Mouse (Mus musculus) stomach, postnatal 0 days (tissue): ENCODE measurements around the gene Irf1. TPM values are rescaled to one million over a fixed set of nuclear protein-coding genes. Genes with fewer than 3 reads are reported as not detected.

Source experiments
- ATAC-seq: fragments of 200-750 bp; cut with Nextera tagmentation; 2 replicates; pipeline ENCODE4 v1.8.0; 2017; ENCODE audit not compliant: low FRiP score, low TSS enrichment
- DNase-seq: peaks from one replicate; pipeline ENCODE4 v3.0.0-alpha.2; 2016; ENCODE audit warnings: low spot score
- H3K27ac ChIP-seq: fragments of 300-500 bp; sonication (generic); replicated peaks from 2 replicates; pipeline ENCODE4 v1.5.1; 2014; ENCODE audit warnings: mild to moderate bottlenecking, control low read depth
- H3K27me3 ChIP-seq: fragments of 300-500 bp; sonication (generic); 2 replicates; pipeline ENCODE4 v1.6.1; 2014; ENCODE audit warnings: low read length; ENCODE audit not compliant: control insufficient read depth, insufficient read depth
- H3K36me3 ChIP-seq: fragments of 300-500 bp; sonication (generic); 2 replicates; pipeline ENCODE4 v1.6.1; 2014; ENCODE audit warnings: low read length, mixed read lengths; ENCODE audit not compliant: control insufficient read depth, insufficient read depth
- H3K4me1 ChIP-seq: fragments of 300-500 bp; sonication (generic); replicated peaks from 2 replicates; pipeline ENCODE4 v1.6.1; 2014; ENCODE audit warnings: antibody characterized with exemption; ENCODE audit not compliant: control insufficient read depth, insufficient read depth
- H3K4me2 ChIP-seq: fragments of 300-500 bp; sonication (generic); replicated peaks from 2 replicates; pipeline ENCODE4 v1.6.1; 2014; ENCODE audit warnings: low read depth, mild to moderate bottlenecking, control low read depth, moderate library complexity
- H3K4me3 ChIP-seq: fragments of 300-500 bp; sonication (generic); 2 replicates; pipeline ENCODE4 v1.5.1; 2014; ENCODE audit warnings: low read depth, low read length, control low read depth
- H3K9ac ChIP-seq: fragments of 300-500 bp; sonication (generic); 2 replicates; pipeline ENCODE4 v1.6.1; 2014; ENCODE audit warnings: mild to moderate bottlenecking, low read length, control low read depth, mixed read lengths
- H3K9me3 ChIP-seq: fragments of 300-500 bp; sonication (generic); 2 replicates; pipeline ENCODE4 v1.6.1; 2016; ENCODE audit warnings: low read length; ENCODE audit not compliant: control insufficient read depth
- CTCF ChIP-seq: IDR thresholded peaks from 2 replicates; pipeline ENCODE4 v1.5.1; 2016; ENCODE audit warnings: antibody characterized with exemption, low read depth, mild to moderate bottlenecking, moderate library complexity
- EP300 ChIP-seq: optimal IDR thresholded peaks from 2 replicates; pipeline ENCODE3; 2016; ENCODE audit warnings: antibody characterized with exemption
- WGBS: fragments of 180-500 bp; shearing (Covaris S2); extraction: QIAGEN DNeasy Blood & Tissue Kit; methylation state at CpG from one replicate; pipeline ENCODE4 v1.1.7; 2014; 5-methylcytosine and 5-hydroxymethylcytosine counted together
- polyA plus RNA-seq: library from polyadenylated mRNA; unstranded; fragments of >200 nt; fragmentation: Nextera tagmentation; extraction: Ambion mirVana; gene quantifications from 2 replicates; pipeline ENCODE4 v1.2.1, GENCODE M21; 2015

Irf1 gene
- polyA plus RNA-seq, 1 experiment from 2014 or later: 25.7 TPM

- no peak overlapping the region for H3K4me3 ChIP-seq
- TF ChIP-seq EP300: no peak
- TF ChIP-seq CTCF: no peak
- no peak overlapping the region for H3K4me2 ChIP-seq
- H3K27me3 ChIP-seq: no peaks in the 10 kb centered on the region
- ATAC-seq: no peak
- H3K9ac ChIP-seq: no peak overlapping the region
- no peak overlapping the region for H3K27ac ChIP-seq
- DNase-seq: no peak
- 80% methylated on average over 16 of the region's 16 CpGs for WGBS
- H3K4me1 ChIP-seq: no peaks in the 10 kb centered on the region
- H3K9me3 ChIP-seq: no peaks in the 10 kb centered on the region
- H3K36me3 ChIP-seq: no peaks in the 10 kb centered on the region
Observed at GRCm38 (mm10) chr11:53813001-53813868, 43.4 kb downstream of the Irf1 start.

GRCm38 (mm10) chr11:53814810-53815209, 45.0 kb downstream of the Irf1 start:
- Histone ChIP-seq H3K27ac (no peak overlapping the region), H3K9ac (no peak overlapping the region), H3K4me1 (no peaks in the 10 kb centered on the region), H3K9me3 (no peaks in the 10 kb centered on the region), H3K4me3 (no peak overlapping the region), H3K4me2 (no peak overlapping the region), H3K36me3 (no peaks in the 10 kb centered on the region), H3K27me3 (no peaks in the 10 kb centered on the region)
- WGBS: 49% methylated on average over 3 of the region's 3 CpGs
- DNase-seq: no peak
- TF ChIP-seq CTCF: no peak
- TF ChIP-seq EP300: no peak
- ATAC-seq: no peak

GRCm38 (mm10) chr11:53816841-53817375, 47.1 kb downstream of the Irf1 start:
- TF ChIP-seq CTCF (no peak), EP300 (no peak)
- no peak for ATAC-seq
- 93% methylated on average over 5 of the region's 5 CpGs for WGBS

GRCm38 (mm10) chr11:53818794-53819193, 49.0 kb downstream of the Irf1 start:
- no peak overlapping the region for H3K27ac ChIP-seq
- ATAC-seq: no peak
- 54% methylated on average over 6 of the region's 6 CpGs for WGBS
- H3K9ac ChIP-seq: no peak overlapping the region
- H3K4me2 ChIP-seq: no peak overlapping the region
- H3K4me3 ChIP-seq: no peak overlapping the region
- TF ChIP-seq CTCF (no peak), EP300 (no peak)
- H3K4me1 ChIP-seq: no peaks in the 10 kb centered on the region
- H3K9me3 ChIP-seq: no peaks in the 10 kb centered on the region
- DNase-seq: no peak
- H3K27me3 ChIP-seq: no peaks in the 10 kb centered on the region
- no peaks in the 10 kb centered on the region for H3K36me3 ChIP-seq

More at GRCm38 (mm10) chr11:53816841-53817375, 47.1 kb downstream of the Irf1 start:
- H3K36me3 ChIP-seq: no peaks in the 10 kb centered on the region
- no peak overlapping the region for H3K4me3 ChIP-seq
- no peaks in the 10 kb centered on the region for H3K9me3 ChIP-seq
- no peaks in the 10 kb centered on the region for H3K27me3 ChIP-seq
- no peak overlapping the region for H3K4me2 ChIP-seq
- DNase-seq: no peak
- no peak overlapping the region for H3K9ac ChIP-seq
- H3K4me1 ChIP-seq: no peaks in the 10 kb centered on the region
- no peak overlapping the region for H3K27ac ChIP-seq

DNA sequence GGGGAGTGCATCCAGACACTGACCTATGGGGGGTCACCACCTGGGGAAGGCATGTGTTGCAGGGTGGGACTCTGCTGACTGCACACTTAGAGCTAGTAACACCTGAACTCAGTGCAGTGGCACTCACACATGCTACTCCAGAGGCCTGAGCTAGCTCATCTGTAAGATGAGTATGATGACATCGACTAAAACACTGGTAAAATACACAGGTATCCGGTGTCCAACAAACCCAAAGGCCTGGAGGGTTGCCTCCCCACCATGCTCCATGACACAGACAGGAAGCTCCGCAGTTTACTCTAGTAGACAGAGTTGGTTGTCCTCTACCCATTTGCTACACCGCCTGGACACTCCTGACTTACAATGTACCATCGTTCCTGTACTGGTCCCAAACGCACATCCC, 49.7 kb downstream of the Irf1 start:
- WGBS: 93% methylated on average over 6 of the region's 6 CpGs
- TF ChIP-seq EP300: no peak
- TF ChIP-seq CTCF: no peak
- no peak for ATAC-seq

More for the DNA sequence above, 49.7 kb downstream of the Irf1 start:
- no peak for DNase-seq
- no peaks in the 10 kb centered on the region for H3K9me3 ChIP-seq
- no peak overlapping the region for H3K9ac ChIP-seq
- no peak overlapping the region for H3K4me3 ChIP-seq
- H3K27me3 ChIP-seq: no peaks in the 10 kb centered on the region
- H3K27ac ChIP-seq: no peak overlapping the region
- no peaks in the 10 kb centered on the region for H3K36me3 ChIP-seq
- no peaks in the 10 kb centered on the region for H3K4me1 ChIP-seq
- no peak overlapping the region for H3K4me2 ChIP-seq
